Mouse (Mus musculus): ENCODE data around the gene Pdia3.
"Not testable (repeated sequence)": the region's sequence is repeated elsewhere in the genome, so short reads cannot be mapped to it uniquely, and the experiment has no call there.

Pdia3 gene

GRCm38 (mm10) chr2:121413387-121414042, at the start of gene Pdia3, which contains the start of gene Catsper2:
TSS of gene Pdia3 (plus strand) at chr2:121413775.
TSS of gene Catsper2 (minus strand) at chr2:121413792.
- peak; percentile 94 for DNase-seq (ENCODE audit: low read depth, low spot score)

GRCm38 (mm10) chr2:121368831-121369230, 44.7 kb upstream of the Pdia3 start:
- DNase-seq (ENCODE audit: low read depth, low spot score): no peak

GRCm38 (mm10) chr2:121370921-121371320, 42.7 kb upstream of the Pdia3 start:
- DNase-seq (ENCODE audit: low read depth, low spot score): no peak

GRCm38 (mm10) chr2:121372266-121372665, 41.3 kb upstream of the Pdia3 start:
- DNase-seq (ENCODE audit: low read depth, low spot score): no peak

- DNase-seq (ENCODE audit: low read depth, low spot score): no peak
These were observed 38.8 kb upstream of the Pdia3 start for GRCm38 (mm10) chr2:121374766-121375165.

GRCm38 (mm10) chr2:121386961-121387575, 26.5 kb upstream of the Pdia3 start, which contains the start of gene Strc:
TSS of gene Strc (minus strand) at chr2:121387168.
- not testable (repeated sequence) for DNase-seq (ENCODE audit: low read depth, low spot score)

GRCm38 (mm10) chr2:121396624-121397023, 17.0 kb upstream of the Pdia3 start:
- peak; percentile 76 for DNase-seq (ENCODE audit: low read depth, low spot score)

- DNase-seq (ENCODE audit: low read depth, low spot score): no peak
These were observed 10.3 kb upstream of the Pdia3 start for GRCm38 (mm10) chr2:121403296-121403695.

- DNase-seq (ENCODE audit: low read depth, low spot score): peak; percentile 78
These were observed 5.4 kb upstream of the Pdia3 start for GRCm38 (mm10) chr2:121408160-121408559.

GRCm38 (mm10) chr2:121412843-121413386, 660 bp upstream of the Pdia3 start:
- no peak for DNase-seq (ENCODE audit: low read depth, low spot score)

- DNase-seq (ENCODE audit: low read depth, low spot score): peak; percentile 81
These were observed 637 bp downstream of the Pdia3 start for GRCm38 (mm10) chr2:121414139-121414685.

- DNase-seq (ENCODE audit: low read depth, low spot score): peak; percentile 50
These were observed 1.5 kb downstream of the Pdia3 start for GRCm38 (mm10) chr2:121415103-121415502.

GRCm38 (mm10) chr2:121415591-121415990, 2.0 kb downstream of the Pdia3 start:
- no peak for DNase-seq (ENCODE audit: low read depth, low spot score)

- peak; percentile 46 for DNase-seq (ENCODE audit: low read depth, low spot score)
These were observed 2.8 kb downstream of the Pdia3 start for GRCm38 (mm10) chr2:121416356-121416755.

GRCm38 (mm10) chr2:121418476-121418875, 4.9 kb downstream of the Pdia3 start:
- no peak for DNase-seq (ENCODE audit: low read depth, low spot score)

GRCm38 (mm10) chr2:121423166-121423565, 9.6 kb downstream of the Pdia3 start:
- DNase-seq (ENCODE audit: low read depth, low spot score): no peak

- peak; percentile 30 for DNase-seq (ENCODE audit: low read depth, low spot score)
These were observed 12.3 kb downstream of the Pdia3 start for GRCm38 (mm10) chr2:121425890-121426289.

GRCm38 (mm10) chr2:121434854-121435253, 21.3 kb downstream of the Pdia3 start:
- DNase-seq (ENCODE audit: low read depth, low spot score): peak; percentile 60

GRCm38 (mm10) chr2:121439746-121440145, 26.2 kb downstream of the Pdia3 start:
- no peak for DNase-seq (ENCODE audit: low read depth, low spot score)

GRCm38 (mm10) chr2:121440834-121441605, 27.4 kb downstream of the Pdia3 start:
- no peak for DNase-seq (ENCODE audit: low read depth, low spot score)

GRCm38 (mm10) chr2:121441800-121442199, 28.2 kb downstream of the Pdia3 start:
- no peak for DNase-seq (ENCODE audit: low read depth, low spot score)
